Mouse (Mus musculus) erythroblast, embryonic 14.5 days (primary cell): ENCODE results near the gene Ttc9b. TPM values are rescaled to one million over a fixed set of nuclear protein-coding genes. Genes with fewer than 3 reads are reported as not detected.

Experiments
- H3K27me3 ChIP-seq: 2 replicates; pipeline ENCODE4 v1.6.1; 2012; ENCODE audit warnings: inconsistent platforms; ENCODE audit not compliant: control insufficient read depth
- H3K36me3 ChIP-seq: 2 replicates; pipeline ENCODE4 v1.6.1; 2012; ENCODE audit warnings: mild to moderate bottlenecking, inconsistent platforms; ENCODE audit not compliant: control insufficient read depth
- H3K4me1 ChIP-seq: 2 replicates; pipeline ENCODE4 v1.6.1; 2012; ENCODE audit warnings: inconsistent platforms; ENCODE audit not compliant: control insufficient read depth
- H3K4me3 ChIP-seq: replicated peaks from 2 replicates; pipeline ENCODE3; 2012; ENCODE audit warnings: moderate library complexity, mild to moderate bottlenecking, inconsistent platforms
- H3K9me3 ChIP-seq: 2 replicates; pipeline ENCODE4 v1.6.1; 2012; ENCODE audit warnings: low read length, inconsistent platforms, mixed read lengths; ENCODE audit not compliant: control insufficient read depth
- GATA1 ChIP-seq: IDR thresholded peaks from 2 replicates; pipeline ENCODE4 v1.6.1; 2012; ENCODE audit warnings: low read length, inconsistent platforms, mixed read lengths
- TAL1 ChIP-seq: IDR thresholded peaks from 3 replicates; pipeline ENCODE4 v1.6.1; 2012; ENCODE audit warnings: low read length, inconsistent platforms, mixed read lengths
- polyA plus RNA-seq: library from polyadenylated mRNA; stranded (reverse); fragments of >175 nt; gene quantifications from 2 replicates; pipeline ENCODE4 v1.2.3, GENCODE M21; 2012

The Ttc9b gene
- polyA plus RNA-seq, 1 experiment: not detected

GRCm38 (mm10) chr7:27696711-27697110, 43.0 kb downstream of the Ttc9b start:
- no peaks in the 10 kb centered on the region for H3K36me3 ChIP-seq
- H3K4me1 ChIP-seq: no peaks in the 10 kb centered on the region
- TF ChIP-seq TAL1 (no peak), GATA1 (no peak)
- no peaks in the 10 kb centered on the region for H3K27me3 ChIP-seq
- no peak overlapping the region for H3K4me3 ChIP-seq
- no peaks in the 10 kb centered on the region for H3K9me3 ChIP-seq

Other genes starting within 250 kb of the Ttc9b start
- gene Sptbn4, start 206.2 kb upstream of the Ttc9b start, polyA plus RNA-seq: 0.01 and 0.02 TPM in 2 replicates
- 842 and 917 TPM in 2 replicates for gene Blvrb, start 205.9 kb upstream of the Ttc9b start, polyA plus RNA-seq
- gene Sertad3, start 180.1 kb upstream of the Ttc9b start, polyA plus RNA-seq: 9.6 and 9.9 TPM in 2 replicates
- 17.9 and 18.5 TPM in 2 replicates for gene Sertad1, start 167.0 kb upstream of the Ttc9b start, polyA plus RNA-seq
- gene Prx, start 154.6 kb upstream of the Ttc9b start, polyA plus RNA-seq: 0.41 TPM in 2 replicates
- 0.27 and 0.38 TPM in 2 replicates for gene Hipk4, start 130.6 kb upstream of the Ttc9b start, polyA plus RNA-seq
- 19.1 and 24.1 TPM in 2 replicates for gene Pld3, start 100.7 kb upstream of the Ttc9b start, polyA plus RNA-seq
- gene 2310022A10Rik, start 100.7 kb upstream of the Ttc9b start, polyA plus RNA-seq: 6.6 and 8.3 TPM in 2 replicates
- 4.8 and 5.3 TPM in 2 replicates for gene Akt2, start 62.4 kb upstream of the Ttc9b start, polyA plus RNA-seq
- 1.8 and 2.0 TPM in 2 replicates for gene Map3k10, start 20.7 kb downstream of the Ttc9b start, polyA plus RNA-seq
- gene Zfp607b, start 35.4 kb downstream of the Ttc9b start, polyA plus RNA-seq: not detected in 2 replicates
- 0.01 TPM in 2 replicates for gene Zfp60, start 77.5 kb downstream of the Ttc9b start, polyA plus RNA-seq
- gene Zfp626, start 153.3 kb downstream of the Ttc9b start, polyA plus RNA-seq: 0.01 and 0.11 TPM in 2 replicates
- gene Zfp59, start 184.7 kb downstream of the Ttc9b start, polyA plus RNA-seq: not detected in 2 replicates
- not detected in 2 replicates for gene Zfp607a, start 203.6 kb downstream of the Ttc9b start, polyA plus RNA-seq